Mouse (Mus musculus) heart, adult 8-10 months (tissue): ENCODE data around the gene Furin. TPM values are rescaled to one million over a fixed set of nuclear protein-coding genes. Genes with fewer than 3 reads are reported as not detected.
A peak's percentile ranks its signal among the peaks of the same experiment; 100 is the strongest.

Source experiments
- DNase-seq: peaks from one replicate; pipeline ENCODE4 v3.0.0; 2022; ENCODE audit warnings: low spot score
- total RNA-seq, 4 experiments: library from RNA; stranded (reverse); gene quantifications; 2 replicates each; pipeline ENCODE4 v1.2.4; 2022

Furin gene
- total RNA-seq, 4 experiments from 2014 or later = 91.9 to 122 (median 99.2) TPM

DNA sequence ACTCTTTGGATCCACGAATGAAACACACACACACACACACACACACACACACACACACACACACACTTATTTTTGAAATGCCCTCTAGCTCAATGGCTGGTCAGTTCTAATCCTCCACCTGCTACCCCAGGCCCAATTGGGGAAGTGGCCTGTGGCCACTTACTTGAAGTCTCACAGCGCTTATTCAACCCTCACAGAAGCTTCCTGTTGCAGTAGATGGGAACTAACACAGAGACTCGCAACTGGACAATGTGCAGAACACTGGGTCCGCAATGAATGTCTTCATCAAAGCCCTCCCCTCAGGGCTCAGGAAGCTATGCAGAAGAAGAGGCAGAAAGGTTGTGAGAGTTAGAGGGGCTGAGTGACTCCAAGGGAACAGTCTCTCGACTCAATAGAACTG, 22.5 kb upstream of the Furin start:
- DNase-seq = no peak

DNA sequence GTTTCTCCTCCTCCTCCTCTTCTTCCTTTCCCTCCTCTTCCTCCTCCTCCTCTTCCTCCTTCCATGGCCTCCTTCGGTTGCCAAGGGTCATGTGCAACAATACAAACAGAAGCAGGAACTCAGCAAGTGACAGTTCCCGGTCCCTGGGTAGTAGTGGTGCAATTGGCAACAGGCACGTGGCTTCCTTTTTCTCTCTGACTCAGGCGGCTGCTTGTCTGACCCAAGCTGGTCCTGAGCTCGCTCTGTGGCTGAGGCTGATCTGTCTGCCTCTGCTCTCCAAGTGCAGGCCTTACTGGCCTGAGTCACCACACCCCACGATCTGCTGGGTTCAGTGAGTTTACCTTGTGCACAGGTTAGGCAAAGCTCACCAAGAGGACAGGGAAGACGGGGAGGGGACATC, 21.1 kb upstream of the Furin start:
- DNase-seq = no peak

DNA sequence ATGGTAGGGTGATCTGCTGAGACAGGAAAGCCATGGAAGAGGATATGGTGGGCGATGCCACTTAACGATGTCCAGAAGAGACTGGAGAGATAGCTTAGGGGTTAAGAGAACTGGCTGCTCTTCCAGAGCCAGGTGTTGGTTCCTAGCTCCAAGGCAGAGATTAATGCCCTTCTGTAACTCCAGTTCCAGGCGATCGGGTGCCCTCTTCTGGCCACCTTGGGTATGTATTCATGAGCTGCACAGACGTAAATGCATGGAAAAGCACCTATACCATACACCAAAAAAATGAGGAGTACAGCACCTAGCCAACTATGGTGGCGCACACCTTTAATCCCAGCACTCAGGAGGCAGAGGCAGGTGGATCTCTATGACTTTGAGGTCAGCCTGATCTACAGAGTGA, 19.5 kb upstream of the Furin start:
- DNase-seq = no peak

DNA sequence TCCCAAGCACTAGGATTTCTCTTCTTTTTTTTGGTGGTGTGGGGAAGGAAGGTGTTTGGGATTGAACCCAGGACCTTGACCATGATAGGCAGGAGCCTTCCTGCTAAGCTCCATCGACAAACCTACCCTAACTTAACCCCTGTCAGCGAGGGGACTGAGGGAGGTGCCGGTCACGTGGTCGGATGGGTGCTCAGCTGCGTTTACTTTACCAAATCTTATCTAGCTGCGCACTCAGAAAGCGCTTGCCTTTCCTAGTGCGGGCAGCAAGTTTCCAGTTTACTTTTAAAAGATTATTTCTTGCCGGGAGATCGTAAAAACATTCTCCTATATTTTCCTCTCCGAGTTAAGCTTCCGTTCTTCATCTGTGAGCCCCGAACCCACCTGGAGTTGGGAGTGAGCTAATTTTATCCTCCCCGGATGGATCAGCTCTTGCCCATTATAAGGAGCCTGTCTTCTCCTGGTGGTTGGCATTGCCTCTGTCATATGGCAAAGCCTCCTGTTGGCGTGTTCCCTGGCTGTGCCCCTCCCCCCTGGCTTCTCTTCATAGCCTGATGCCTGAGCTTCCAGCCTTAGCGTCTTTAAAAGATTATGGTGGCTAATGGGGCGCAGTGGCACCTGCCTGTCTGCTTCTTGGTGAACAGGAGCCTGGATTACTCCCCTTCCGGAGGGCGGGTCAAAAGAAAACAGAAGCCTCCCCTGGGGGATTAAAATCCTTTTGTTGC, 17.7 kb upstream of the Furin start:
- peak; percentile 46 for DNase-seq

DNA sequence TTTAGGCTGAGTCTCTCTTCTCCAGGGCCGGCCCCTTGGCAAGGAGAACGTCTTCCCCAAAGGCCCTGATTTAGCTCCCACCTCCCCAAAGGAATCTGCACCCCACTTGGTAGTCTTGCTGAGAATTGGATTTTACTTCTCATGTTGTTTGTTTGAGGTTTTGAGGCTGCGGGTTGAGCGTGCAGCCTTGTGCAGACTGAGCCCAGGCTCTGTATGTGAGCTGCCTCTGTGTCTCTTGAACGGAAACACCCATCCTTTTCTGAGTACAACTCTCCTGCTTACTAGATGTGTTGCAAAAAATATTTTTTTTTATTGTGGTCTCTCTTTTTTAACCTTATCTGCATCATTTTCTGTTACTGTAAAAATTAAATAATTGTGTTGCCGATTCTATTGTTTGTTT, 16.3 kb upstream of the Furin start:
- no peak for DNase-seq

DNA sequence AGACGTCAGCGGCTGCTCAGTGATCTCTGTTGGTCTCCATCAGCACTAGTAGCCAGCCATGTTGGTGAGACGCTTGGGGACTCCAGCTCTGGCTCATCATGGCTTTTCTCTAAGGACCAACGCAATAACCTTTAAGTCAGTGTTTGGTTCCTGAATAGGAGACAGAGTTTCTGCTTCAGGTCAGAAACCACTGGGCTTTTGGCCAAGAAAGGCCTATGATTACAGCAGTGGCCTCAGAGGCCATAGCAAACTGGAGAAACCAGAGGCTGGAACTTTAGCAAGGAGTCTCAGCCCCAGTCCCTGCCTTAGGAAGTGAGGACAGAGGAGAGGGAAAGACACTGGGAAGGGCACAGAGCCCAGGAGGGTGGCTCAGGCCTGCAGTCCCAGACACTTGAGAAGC, 15.3 kb upstream of the Furin start:
- DNase-seq = no peak

DNA sequence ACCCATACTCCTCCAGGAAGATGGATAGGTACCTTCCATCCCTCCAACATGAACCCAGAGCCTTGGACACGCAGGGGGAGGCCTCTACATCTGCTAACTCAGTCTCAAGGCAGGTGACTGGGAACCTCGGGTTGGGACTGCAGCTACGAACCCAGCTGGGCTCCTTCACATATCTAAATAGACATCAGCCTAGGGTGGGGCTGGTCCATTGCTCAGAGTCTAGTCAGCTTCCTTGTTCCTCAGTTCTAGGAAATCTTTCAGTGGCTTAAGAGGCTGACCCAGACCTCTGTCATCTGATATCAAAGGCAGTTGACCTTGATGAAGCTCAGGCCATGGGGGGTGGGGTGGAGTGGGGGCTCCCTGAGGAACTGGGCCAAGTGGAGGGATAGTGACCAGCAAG, 14.0 kb upstream of the Furin start:
- DNase-seq = no peak

DNA sequence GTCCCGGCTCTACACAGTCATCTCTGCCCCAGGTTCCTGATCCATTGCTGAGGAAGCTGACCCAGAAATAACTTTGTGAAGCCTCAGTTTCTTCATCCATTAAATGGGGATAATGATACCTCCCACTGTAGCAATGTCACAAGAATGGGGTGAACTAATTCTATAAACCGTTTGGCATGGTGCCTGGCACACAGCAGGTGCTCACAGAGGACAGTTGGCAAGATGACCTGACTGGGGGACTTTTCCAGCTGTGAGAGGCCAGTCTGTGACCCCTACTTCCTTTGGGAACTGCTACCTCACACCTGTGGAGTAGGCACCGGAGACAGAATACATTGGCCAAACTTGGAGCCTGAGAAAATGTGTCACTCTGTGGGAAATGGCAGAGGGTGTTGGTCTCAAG, 12.8 kb upstream of the Furin start:
- DNase-seq = no peak

DNA sequence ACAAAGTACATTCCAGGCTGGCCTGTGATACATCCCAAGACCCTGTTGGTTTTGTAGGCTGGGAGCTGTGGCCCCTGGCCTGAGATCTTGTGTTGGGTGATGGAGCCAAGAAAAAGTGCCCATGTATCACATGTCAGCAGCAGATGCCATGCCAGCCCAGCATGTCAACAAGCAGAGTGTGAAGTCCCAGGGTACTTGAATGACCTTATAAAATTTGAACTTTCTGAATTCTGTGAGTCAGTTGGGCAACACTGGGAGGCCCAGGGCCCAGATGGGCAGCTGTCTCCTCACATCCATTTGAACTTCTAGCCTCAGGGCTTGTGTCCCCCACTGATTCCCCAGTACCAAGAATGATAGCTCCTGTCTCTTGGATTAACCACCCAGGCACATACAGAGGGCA, 12.4 kb upstream of the Furin start:
- DNase-seq = no peak

DNA sequence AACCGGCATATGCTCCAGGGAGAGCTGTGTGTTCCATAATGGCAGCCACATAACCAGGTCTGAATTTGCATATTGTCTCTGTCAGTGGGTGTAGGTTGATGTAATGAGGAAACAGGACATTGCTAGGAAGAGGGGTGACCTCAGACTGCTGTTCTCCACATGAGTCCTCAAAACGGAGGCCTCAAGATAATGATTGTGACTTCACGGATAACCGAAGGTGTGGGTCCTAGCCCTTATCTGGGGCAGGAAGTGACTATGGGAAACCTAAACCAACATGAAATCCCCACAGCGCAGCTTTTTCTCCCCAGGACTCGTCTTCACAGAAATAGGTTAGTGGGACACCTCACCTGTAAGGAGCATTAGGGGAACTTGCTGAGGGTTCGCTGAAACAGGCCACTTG, 11.7 kb upstream of the Furin start:
- DNase-seq = no peak

DNA sequence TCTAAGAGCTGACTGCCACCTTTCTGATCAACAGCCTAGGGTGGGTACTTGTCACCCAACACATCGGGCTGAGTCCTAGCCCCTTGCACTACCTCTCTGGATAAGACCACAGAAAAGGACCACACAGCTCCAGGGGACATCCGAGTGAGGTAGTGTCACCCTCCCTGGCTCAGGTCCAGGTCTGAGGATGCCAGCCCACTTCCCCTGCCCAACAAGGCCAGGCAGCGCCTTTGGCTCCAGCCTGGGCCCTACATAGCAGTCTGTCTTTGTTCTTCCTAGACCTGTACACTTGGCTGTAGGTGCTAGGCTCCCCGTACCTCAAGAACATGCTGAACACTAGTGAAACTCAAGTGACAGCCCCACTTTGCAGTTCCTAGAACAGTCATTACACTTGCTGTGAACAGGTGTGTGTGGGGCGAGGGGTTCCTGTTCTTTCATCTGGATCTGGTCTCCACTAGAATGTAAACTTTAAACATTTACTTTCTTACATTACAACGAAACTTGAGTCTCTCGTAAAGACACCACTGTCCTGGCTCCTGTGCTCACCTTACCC, 9.1 kb upstream of the Furin start:
- no peak for DNase-seq

DNA sequence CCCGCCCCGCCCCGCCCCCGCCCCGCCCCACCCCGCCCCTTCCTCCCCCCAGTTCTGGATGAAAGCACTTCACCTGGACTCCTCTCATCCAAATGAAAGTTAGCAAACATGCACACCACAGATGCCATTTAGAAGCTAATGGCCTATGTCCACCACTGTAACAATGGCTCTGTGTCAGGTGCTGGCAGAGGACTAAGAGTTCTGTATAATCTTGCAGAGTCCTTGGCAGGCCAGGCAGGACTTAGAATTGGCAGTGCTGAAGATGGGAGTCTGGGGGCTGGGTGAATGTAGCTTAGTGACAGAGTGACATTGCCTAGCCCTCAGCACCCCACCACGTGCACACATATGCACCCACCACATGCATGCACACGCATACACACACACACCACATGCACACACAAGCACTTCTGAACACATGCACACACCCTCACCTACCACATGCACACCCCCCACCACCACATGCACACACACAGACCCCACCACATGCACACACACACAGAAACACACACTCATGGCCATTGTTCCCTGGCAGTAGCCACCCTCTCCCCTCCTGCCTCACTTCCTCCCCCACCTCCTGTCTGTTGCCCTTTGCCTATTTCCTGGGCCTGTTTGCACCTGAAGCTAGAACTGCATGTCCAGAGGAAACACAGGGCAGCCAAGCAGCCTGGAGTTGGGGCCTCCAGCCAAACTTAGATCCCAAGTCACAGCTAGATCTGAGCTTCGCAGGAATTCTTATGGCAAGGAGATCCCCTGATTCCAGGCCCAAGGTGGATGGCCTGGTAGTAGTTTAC, 8.5 kb upstream of the Furin start:
- no peak for DNase-seq

DNA sequence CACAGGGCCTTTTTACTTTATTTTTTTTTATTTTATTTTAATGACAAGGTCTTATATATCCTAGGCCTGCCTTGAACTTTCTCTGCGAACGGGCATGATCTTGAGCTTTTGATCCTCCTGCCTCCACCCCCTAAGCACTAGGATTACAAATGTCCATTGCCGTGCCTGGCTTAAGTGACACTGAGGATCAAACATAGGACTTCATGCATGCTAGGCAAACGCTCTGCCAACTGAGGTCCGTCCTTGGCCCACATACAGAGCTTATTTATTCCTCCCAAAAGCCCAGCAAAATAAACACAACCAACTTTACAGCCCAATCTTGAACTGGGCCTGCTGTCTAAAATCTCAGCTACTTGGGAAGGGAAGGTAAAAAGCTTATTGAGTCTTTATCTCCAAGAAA, 7.5 kb upstream of the Furin start:
- DNase-seq = no peak

DNA sequence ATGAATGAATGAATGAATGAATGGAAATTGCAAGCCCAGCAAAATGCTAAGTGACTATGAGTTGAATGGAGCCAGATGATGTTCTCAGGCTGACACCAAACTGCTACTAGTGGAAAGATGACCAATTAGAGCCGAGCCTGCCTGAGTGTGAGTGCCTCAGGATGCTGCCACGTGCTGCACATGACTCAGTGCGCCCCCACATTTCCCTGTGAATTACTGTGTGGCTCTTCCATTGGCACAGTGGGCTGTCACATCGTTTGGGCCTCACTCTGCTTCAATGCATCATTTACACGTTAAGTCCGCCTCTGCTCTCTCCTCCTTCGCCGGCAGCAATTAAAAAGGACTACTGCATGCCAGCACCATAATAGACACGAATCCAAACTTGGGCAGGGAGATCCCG, 7.0 kb upstream of the Furin start:
- no peak for DNase-seq

DNA sequence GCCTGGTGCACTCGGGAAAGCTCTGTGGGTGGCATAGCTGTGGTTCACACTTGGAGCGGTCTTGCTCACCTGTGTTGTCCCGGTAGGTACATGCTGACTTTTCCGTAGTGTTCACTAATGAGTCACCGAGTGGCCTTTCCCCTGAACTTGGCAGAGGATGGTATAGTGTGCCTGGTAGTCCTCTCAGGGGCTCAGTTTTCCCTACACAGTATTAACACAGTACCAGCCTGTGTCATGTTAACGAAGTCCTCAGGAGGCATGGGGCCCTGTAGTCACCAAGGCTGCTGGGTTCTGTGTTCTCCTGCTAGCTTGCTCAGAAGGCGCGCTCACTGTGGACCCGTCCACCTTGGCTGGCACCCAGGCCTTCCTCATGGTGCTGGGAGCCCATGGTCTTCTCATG, 5.1 kb upstream of the Furin start:
- DNase-seq = no peak

DNA sequence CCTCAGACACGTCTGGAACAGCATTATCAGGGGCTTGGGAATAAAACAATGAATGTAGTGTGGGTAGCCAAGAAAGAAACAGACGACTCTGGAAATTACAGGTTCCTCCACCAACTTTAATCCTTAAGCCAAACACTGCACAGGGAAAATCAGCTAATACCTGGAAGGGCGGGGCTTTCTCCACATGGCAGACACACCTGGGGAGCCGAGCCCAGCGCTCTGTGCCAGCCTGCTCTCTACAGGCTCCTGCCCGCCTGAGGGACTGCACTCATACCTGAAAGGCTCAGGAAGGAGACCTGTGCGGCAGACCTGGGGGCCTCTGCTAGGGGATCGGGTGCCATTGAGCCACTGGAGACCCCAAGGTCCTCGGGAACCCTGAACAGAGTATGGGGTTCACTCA, 2.5 kb upstream of the Furin start:
- no peak for DNase-seq

DNA sequence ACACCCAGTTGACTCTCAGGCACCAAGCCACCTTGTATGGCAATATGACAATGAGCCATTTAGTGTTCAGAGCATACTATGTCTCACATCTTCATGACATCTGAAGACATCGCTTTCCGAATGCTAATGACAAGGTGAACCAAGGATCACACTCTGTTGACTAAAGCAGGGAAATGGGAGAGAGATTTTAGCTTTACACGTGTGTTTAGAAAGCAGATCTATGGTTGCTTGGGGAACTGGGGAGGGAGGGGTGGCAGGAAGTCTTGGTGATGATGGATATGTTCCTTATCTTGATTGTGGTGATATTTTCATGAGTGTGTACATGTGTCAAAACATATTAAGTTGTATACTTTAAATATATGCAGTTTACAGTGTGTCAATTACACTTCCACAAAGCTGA, 950 bp upstream of the Furin start:
- no peak for DNase-seq

DNA sequence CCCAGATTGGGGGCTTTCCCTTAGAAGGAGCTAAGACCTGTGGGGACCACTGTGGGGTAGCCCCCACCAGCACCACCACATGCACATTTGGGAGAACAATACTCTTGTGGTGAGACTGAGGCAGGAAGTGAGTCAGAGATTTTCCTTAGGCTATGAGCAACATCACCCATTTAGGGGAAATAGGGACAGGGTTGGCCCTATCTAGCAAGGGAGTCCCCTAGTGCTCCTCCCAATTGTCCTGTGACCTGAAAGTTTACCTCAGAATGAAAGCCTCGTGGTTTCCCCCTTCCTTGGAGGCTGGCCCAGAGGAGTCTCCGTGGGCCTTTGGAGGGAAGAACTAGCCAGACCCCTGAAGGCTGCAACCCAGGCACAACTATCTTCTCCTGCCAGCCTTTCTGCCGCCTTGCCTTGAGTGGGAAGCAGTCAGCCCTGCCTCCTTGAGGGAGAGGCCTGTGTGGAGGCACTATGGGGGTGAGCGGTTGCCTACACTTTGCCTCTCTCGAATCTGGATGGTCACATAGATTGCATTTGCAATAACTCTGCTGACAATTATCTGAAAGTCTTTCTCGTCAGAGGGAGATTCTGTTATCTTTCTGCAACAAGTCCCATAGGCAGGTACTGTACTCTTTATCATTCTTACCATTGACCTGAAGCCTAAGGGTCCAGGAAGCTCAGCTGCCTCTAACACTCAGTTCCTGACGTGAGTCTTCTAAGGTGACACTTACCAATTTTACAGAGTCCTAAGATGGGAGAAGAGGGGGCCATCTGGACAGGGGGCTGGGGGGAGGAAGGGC, 938 bp downstream of the Furin start:
- DNase-seq = peak; percentile 56

DNA sequence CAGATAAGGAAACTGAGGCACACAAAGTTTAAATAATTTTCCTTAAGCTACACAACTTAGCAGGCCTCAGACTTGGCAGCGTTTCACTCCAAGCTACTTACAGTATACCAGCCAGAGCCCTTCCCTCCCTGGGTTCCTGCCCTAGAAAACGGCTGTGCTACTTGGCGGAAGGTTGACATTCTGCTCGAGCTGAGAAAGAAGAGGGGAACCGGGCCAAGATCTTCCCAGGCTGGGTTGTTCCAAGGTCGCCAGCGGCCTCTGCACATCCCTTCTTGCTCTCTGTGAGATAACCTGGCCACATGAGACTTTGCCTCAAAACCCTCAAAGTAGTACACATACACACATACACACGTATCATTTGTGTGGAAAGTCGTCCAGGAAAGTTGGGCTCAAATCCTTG, 1.7 kb downstream of the Furin start:
- peak; percentile 83 for DNase-seq

DNA sequence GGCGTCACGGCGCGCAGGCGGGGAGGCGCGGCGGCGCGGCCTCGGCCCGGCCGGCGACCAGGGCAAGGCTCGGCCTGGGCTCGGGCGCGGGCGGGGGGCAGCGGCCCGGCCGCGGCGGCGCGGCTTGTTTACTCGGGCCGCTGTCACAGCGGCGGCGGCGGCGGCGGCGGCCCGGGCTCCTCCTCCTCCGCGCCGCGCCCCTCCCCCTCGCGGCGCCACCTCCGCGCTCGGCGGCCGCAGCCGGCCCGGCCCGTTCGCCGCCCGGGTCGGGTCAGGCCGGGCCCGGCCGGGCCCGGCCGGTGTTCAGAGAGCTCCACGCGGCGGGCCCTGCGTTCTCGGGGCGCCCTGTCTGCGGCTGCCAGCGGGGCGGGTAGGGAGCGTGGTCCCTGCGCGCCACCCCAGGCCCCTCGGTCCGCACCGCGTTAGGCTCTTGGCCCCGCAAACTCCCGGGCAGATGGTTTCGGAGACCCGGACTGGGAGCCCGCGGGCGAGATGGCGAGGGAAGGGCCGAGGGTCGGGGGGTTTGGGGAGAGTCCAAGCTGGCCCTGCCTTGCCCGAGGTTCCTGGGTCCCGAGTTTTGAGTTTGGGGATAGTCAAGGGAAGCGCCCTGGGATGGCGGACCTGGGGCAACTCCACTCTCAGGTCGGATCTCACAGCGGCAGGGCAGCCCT, 2.5 kb downstream of the Furin start:
- no peak for DNase-seq

DNA sequence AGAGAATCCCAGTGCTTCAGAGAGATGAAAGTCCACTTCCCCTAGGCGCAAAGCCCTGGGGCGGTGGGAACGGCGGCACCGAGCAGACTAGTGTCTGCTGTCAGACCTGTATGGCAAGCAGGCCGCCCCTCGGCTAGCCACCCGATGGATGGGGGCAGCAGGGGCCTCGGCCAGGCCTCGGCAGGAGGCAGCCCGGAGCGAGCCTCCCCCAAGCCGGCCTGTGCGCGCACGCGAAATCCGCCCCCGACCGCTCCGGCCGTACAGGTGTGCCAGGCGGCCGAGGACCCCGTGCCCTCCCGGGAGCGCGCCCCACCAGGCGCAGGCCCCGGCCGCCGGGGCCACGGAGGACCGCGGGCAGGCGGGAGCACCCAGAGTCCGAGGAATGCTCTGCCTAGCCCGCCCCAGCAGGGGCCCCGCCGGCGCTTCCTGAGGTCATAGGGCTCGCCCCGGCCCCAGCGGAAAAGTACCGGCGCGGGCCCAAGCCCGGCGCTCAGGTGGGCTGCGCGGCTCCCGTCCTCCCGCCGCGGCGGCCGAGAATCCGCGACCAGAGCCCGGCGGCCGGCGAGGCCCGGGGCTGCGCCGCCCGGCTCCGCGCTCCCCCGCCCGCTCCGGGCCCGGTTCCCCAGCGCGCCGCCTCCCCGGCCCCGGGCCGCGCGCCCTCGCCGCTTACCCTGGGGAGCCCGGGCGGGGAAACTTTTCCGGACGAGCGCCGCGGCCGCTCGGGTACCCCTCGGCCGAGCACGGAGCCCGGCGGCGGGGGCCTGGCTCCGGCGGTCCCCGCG, 3.2 kb downstream of the Furin start:
- no peak for DNase-seq
